Mouse (Mus musculus): ENCODE measurements at regions not wholly inside any gene's neighbourhood (a gene's known extent, or its start where the extent isn't known, plus 50 kb on each side); places are given as distances from the start of the nearest gene placed in this dataset.
A peak's percentile ranks its signal among the peaks of the same experiment; 100 is the strongest.

DNA sequence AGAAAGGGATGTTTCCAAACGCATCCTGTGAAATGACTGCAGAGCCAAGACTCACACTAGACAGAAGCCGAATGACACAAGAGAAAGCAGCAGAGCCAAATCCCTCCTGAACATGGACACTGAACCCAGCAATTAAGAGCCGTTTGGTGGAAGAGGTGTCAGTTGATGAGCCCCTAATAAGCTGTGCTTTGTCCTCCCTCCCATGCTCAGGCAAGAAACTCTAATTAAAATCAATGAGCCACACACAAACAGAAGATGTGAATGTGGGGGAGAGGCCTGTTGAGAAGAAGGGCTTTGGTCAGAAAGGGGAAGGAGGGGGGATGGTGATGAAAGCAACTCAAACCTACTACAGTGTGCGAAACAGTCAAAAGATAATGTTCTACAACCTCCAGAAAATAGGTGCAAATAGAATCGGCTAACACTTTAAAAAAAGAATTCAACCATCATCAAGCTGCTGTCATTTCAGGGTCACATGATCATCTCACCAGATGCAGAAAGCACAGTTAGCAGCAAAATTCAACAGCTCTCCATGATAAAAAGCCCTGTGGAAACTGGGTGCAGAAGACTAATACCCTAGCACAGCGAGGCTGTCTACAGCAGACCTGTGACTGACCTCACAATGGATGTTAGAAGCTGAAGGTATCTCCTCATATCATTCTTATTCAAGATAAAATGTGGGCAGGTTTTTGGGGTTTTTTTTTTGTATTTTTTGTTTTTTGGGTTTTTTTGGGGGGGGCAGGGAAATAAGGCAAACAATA lies 153.2 kb upstream of the Gm15217 start:
- no peak for DNase-seq

DNA sequence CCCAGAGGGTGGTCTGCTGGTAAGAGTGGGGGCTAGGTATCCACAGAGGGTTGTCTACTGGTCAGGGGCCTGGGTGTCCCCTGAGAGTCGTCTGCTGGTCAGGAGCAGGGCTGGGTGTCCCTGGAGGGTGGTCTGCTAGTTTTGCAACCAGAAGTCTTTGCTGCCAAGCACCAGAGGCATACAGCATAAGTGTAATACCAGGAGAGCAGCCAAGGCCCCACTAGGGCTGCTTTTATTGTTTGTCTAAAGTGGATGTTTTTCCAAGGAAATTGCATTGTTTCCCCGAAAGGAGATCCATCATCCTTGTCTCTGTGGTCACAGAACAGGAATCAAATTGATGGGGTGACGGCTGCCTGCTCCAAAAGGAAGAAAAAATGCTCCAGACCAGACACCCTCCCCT lies 145.2 kb upstream of the Gm15217 start:
- DNase-seq, result no peak

GRCm38 (mm10) chr14:46234835-46235234 lies 144.4 kb upstream of the Gm15217 start:
- no peak for DNase-seq

GRCm38 (mm10) chr14:46240046-46240800 lies 139.0 kb upstream of the Gm15217 start:
- DNase-seq, result no peak

DNA sequence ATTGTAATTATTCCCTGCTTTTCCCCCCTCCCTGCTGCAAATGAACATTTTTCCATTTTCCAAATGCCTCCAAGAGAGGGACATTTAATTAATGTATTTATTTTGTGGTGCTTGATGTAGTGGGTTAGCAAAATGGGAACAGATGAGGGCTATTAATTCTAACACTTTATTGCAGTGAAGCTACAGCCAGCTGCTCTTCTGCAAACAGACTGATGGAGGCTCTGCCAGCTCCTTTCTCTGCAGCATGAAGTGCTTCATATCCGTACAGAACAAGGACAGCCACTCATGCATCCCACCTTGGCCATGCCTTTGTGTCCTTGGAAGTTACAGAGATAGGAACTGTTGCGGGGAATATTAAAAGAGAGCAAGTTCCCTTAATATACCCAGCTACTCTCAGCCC lies 138.3 kb upstream of the Gm15217 start:
- DNase-seq, result no peak

GRCm38 (mm10) chr14:46247491-46248484 lies 131.4 kb upstream of the Gm15217 start:
- DNase-seq, result no peak

- no peak for DNase-seq
Observed at GRCm38 (mm10) chr14:46249141-46249540, 130.1 kb upstream of the Gm15217 start.

GRCm38 (mm10) chr14:46255261-46255660 lies 124.0 kb upstream of the Gm15217 start:
- DNase-seq, result no peak

- DNase-seq, result no peak
Observed at GRCm38 (mm10) chr14:46256336-46256735, 122.9 kb upstream of the Gm15217 start.

GRCm38 (mm10) chr14:46257311-46257710 lies 121.9 kb upstream of the Gm15217 start:
- DNase-seq, result no peak

- DNase-seq, result no peak
Observed at GRCm38 (mm10) chr14:46258551-46258950, 120.7 kb upstream of the Gm15217 start.

DNA sequence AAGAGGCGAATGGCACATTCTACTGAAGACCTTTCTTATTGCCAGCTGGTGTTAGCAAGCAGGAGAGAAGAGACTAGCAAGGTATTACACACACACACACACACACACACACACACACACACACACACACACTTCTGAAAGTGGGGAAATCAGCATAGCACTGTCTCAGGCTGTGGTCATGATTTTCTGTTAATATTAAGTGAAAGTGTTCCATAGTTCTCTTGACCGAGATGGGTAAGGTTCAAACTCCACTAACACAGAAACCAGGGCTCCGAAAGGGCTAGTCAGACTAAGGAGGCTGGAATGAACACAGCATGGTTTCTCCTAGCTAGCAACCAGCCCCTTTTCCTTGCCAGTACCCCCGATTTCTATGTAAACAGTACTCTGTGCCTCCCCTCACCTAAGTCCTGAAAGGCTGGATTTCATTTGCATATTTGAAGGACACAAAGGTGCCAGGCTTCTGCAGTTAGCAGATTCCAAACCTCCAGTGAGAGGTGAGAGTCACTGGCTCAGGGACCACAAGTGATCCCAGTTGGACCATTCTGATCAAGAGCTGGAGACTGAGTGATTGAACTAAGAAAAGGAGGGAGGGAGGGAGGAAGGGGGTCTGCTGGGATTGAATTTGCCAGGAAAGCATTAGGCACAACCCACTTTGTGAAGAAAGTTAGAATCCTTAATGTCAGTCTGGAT lies 118.8 kb upstream of the Gm15217 start:
- DNase-seq, result no peak

DNA sequence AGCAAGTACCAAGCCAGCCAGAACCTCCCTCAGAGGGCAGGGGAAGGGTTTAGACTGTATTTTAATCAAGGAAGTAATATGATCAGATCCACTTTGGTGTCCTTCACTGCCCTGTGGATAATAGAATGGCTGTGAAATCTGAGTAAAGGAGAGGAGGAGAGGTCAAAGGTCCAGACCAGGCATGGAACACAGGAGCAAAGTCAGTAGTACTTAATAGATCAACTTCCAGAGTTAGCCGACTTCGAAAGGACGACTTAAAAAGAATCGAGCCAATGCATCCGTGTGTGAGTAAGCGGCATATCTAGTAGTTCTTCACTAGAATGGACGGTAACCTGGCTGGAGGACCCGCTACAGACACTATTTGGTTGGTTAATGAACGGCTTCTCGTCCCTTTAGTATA lies 103.8 kb upstream of the Gm15217 start:
- no peak for DNase-seq

GRCm38 (mm10) chr14:46276926-46277831 lies 102.0 kb upstream of the Gm15217 start:
- DNase-seq, result no peak

GRCm38 (mm10) chr14:46277832-46278611 lies 101.2 kb upstream of the Gm15217 start:
- no peak for DNase-seq

DNA sequence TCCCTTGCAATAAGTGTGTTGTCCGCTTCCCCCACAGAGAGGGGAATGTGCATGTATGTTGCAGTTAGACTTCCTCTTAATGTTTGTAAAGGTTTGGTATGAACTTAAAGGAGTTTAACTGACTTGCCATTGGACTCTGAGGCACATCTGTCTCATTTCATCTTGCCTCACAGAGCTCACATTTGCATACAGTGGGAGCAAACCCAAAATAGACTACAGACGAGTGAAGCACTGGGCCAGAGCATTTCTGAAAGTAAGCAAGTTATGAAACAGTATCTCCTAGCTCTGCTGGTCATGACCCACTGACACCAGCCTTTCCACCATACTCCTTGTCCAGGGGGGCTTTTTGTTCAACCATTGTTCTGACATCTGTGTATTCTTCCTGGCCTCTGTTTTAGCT lies 86.8 kb upstream of the Gm15217 start:
- peak; percentile 13 for DNase-seq

DNA sequence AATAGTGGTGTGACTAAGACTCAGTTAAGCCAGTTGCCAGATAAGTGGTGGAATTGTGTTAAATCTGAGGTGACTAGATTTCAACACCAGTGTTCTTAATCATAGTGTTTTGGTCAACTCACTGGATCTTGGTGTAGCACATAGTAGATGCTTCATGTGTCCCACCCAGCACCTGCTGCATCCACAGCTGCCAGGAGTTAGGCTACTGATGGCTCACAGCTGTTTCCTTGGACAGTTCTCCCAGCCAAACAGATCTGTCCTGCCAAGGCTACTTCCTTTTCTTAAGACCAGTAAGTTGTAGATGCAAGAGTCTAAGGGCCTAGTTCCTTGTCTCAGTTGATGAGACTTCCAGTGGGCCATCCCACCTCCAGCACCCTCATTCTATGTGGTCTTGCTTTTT lies 82.9 kb upstream of the Gm15217 start:
- no peak for DNase-seq

GRCm38 (mm10) chr14:46300546-46300945 lies 78.7 kb upstream of the Gm15217 start:
- no peak for DNase-seq

DNA sequence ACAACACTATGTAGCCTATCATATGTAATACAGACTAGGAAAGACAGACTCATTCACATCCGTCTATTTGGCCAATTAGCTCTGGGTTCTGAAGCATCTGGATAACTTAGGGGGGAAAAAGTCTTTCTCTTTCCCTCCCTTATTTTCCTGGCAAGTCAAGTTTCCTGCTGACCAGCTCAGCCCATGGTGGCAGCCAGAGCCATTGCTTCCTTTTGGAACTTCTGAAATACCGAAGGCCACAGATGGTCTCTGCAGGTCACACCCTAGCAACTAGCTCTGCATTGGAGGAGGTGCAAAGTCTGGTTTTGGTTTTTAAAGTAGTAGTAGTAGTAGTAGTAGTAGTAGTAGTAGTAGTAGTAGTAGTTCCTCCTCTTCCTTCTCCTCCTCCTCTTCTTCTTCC lies 76.6 kb upstream of the Gm15217 start:
- no peak for DNase-seq

DNA sequence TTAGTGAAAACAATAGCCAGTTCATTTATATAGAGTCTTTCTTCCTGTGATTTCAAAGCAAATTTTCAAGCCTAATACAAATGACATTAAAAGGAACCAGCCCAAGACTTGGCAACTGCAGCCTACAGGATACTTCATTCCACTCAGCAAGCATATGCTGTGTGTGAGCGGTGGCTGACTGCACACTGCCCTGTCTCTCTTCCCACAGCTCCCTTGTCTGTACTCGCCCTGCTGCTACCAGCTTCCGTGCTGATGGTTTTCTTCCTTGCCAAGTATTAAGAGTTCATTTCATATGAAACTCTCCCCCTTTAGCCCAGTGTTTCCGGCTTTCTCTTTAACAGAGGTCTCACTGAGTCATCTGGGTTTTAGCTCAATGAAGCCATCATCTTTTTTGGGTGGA lies 73.9 kb upstream of the Gm15217 start:
- peak; percentile 20 for DNase-seq

DNA sequence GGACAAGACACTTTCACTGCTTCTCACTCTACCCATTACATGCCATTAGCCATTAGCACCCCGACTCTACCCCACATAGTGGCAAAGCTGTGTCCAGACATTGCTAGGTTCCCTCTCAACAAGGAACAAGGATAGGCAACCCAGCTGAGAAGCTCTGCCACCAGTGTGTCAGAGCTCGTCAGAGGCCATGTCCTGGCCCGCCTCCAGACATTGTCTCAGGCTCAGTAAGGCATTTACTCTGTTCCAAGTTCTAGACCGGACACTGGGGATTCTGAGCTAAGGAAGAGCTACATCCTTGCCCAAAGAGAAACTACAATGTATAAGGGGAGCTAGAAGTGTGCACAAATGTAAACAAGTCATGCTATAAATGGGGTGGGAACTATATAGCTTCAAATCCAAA lies 66.2 kb upstream of the Gm15217 start:
- DNase-seq, result no peak
